Mouse (Mus musculus): ENCODE results near the gene Tnp2. TPM values are rescaled to one million over a fixed set of nuclear protein-coding genes. Genes with fewer than 3 reads are reported as not detected.
"Not testable (repeated sequence)": the region's sequence is repeated elsewhere in the genome, so short reads cannot be mapped to it uniquely, and the experiment has no call there.

The Tnp2 gene
- total RNA-seq (2021) = not detected in 2 replicates
- long read RNA-seq, experiment 1 = 0 reads
- long read RNA-seq, experiment 2 = 0 reads

- DNase-seq = no peak
Observed at GRCm38 (mm10) chr16:10788271-10788670, at the start of gene Tnp2. Tnp2 (minus strand) TSS chr16:10788660.

- no peak for DNase-seq
Observed at GRCm38 (mm10) chr16:10837903-10838302, 49.4 kb upstream of the Tnp2 start.

- peak; percentile 31 for DNase-seq
Observed at GRCm38 (mm10) chr16:10837250-10837649, 48.8 kb upstream of the Tnp2 start.

- DNase-seq = no peak
Observed at GRCm38 (mm10) chr16:10836388-10836787, 47.9 kb upstream of the Tnp2 start.

GRCm38 (mm10) chr16:10834911-10835587, 46.6 kb upstream of the Tnp2 start, which contains the start of gene Rmi2:
Rmi2 (plus strand) TSS chr16:10835059.
- DNase-seq = peak; percentile 93

GRCm38 (mm10) chr16:10834542-10834910, 46.1 kb upstream of the Tnp2 start:
- DNase-seq = no peak

GRCm38 (mm10) chr16:10828461-10828805, 40.0 kb upstream of the Tnp2 start:
- no peak for DNase-seq

GRCm38 (mm10) chr16:10827766-10828460, 39.5 kb upstream of the Tnp2 start:
- no peak for DNase-seq

- no peak for DNase-seq
Observed at GRCm38 (mm10) chr16:10827269-10827668, 38.8 kb upstream of the Tnp2 start.

- DNase-seq = no peak
Observed at GRCm38 (mm10) chr16:10825840-10826239, 37.4 kb upstream of the Tnp2 start.

- DNase-seq = no peak
Observed at GRCm38 (mm10) chr16:10824536-10824935, 36.1 kb upstream of the Tnp2 start.

GRCm38 (mm10) chr16:10821387-10821786, 32.9 kb upstream of the Tnp2 start:
- DNase-seq = no peak

- DNase-seq = no peak
Observed at GRCm38 (mm10) chr16:10819966-10820365, 31.5 kb upstream of the Tnp2 start.

- DNase-seq = no peak
Observed at GRCm38 (mm10) chr16:10818579-10819135, 30.2 kb upstream of the Tnp2 start.

- DNase-seq = peak; percentile 56
Observed at GRCm38 (mm10) chr16:10814864-10815263, 26.4 kb upstream of the Tnp2 start.

GRCm38 (mm10) chr16:10813726-10814125, 25.3 kb upstream of the Tnp2 start:
- DNase-seq = no peak

GRCm38 (mm10) chr16:10812865-10813371, 24.5 kb upstream of the Tnp2 start, which contains the start of gene Gm11172:
Gm11172 (plus strand) TSS chr16:10812915.
- DNase-seq = no peak

- peak; percentile 22 for DNase-seq
Observed at GRCm38 (mm10) chr16:10810376-10810775, 21.9 kb upstream of the Tnp2 start.

GRCm38 (mm10) chr16:10805789-10806527, 17.5 kb upstream of the Tnp2 start, which contains the start of gene Prm1:
Prm1 (minus strand) TSS chr16:10805839.
- no peak for DNase-seq

GRCm38 (mm10) chr16:10802420-10802819, 14.0 kb upstream of the Tnp2 start:
- not testable (repeated sequence) for DNase-seq

GRCm38 (mm10) chr16:10796034-10796433, 7.6 kb upstream of the Tnp2 start, which contains the start of gene Prm2:
Prm2 (minus strand) TSS chr16:10796134.
- DNase-seq = no peak

GRCm38 (mm10) chr16:10790702-10791101, 2.2 kb upstream of the Tnp2 start, which contains the start of gene Prm3:
Prm3 (minus strand) TSS chr16:10790914.
- DNase-seq = no peak
